Mouse (Mus musculus) embryonic facial prominence, embryonic 15.5 days (tissue): Measurements from ENCODE around the gene Snhg11. TPM values are rescaled to one million over a fixed set of nuclear protein-coding genes. Genes with fewer than 3 reads are reported as not detected.
"Not testable (repeated sequence)": the region's sequence is repeated elsewhere in the genome, so short reads cannot be mapped to it uniquely, and the experiment has no call there.

Experiments used
- ATAC-seq: fragments of 200-750 bp; cut with Nextera tagmentation; 2 replicates; pipeline ENCODE4 v1.8.0; 2017; ENCODE audit warnings: low read depth, moderate TSS enrichment; ENCODE audit not compliant: insufficient number of reproducible peaks, low FRiP score, low TSS enrichment
- H3K27ac ChIP-seq: fragments of 300-500 bp; sonication (generic); replicated peaks from 2 replicates; pipeline ENCODE4 v1.5.1; 2015; ENCODE audit warnings: mild to moderate bottlenecking, inconsistent platforms
- H3K27me3 ChIP-seq: fragments of 300-500 bp; sonication (generic); 2 replicates; pipeline ENCODE4 v1.6.1; 2015; ENCODE audit warnings: inconsistent platforms
- H3K36me3 ChIP-seq: fragments of 300-500 bp; sonication (generic); 2 replicates; pipeline ENCODE4 v1.6.1; 2015; ENCODE audit warnings: mild to moderate bottlenecking, inconsistent platforms
- H3K4me1 ChIP-seq: fragments of 300-500 bp; sonication (generic); 2 replicates; pipeline ENCODE4 v1.6.1; 2015; ENCODE audit warnings: inconsistent platforms
- H3K4me2 ChIP-seq: fragments of 300-500 bp; sonication (generic); replicated peaks from 2 replicates; pipeline ENCODE4 v1.6.1; 2015; ENCODE audit warnings: mild to moderate bottlenecking, inconsistent platforms
- H3K4me3 ChIP-seq: fragments of 300-500 bp; sonication (generic); replicated peaks from 2 replicates; pipeline ENCODE4 v1.5.1; 2015; ENCODE audit warnings: mild to moderate bottlenecking, inconsistent platforms
- H3K9ac ChIP-seq: fragments of 300-500 bp; sonication (generic); 2 replicates; pipeline ENCODE4 v1.6.1; 2015; ENCODE audit warnings: inconsistent platforms
- H3K9me3 ChIP-seq: fragments of 300-500 bp; sonication (generic); replicated peaks from 2 replicates; pipeline ENCODE4 v1.6.1; 2016; ENCODE audit warnings: inconsistent platforms
- WGBS: fragments of 180-500 bp; shearing (Covaris S2); methylation state at CpG from one replicate; pipeline ENCODE4 v1.1.7; 2015; 5-methylcytosine and 5-hydroxymethylcytosine counted together
- polyA plus RNA-seq: library from polyadenylated mRNA; unstranded; fragments of >200 nt; fragmentation: Nextera tagmentation; extraction: Ambion mirVana; gene quantifications from 2 replicates; pipeline ENCODE4 v1.2.1, GENCODE M21; 2015

Snhg11 gene
- polyA plus RNA-seq, 1 experiment from 2014 or later = 9.2 TPM

- Histone ChIP-seq H3K9me3 (no peaks in the 10 kb centered on the region), H3K36me3 (no peaks in the 10 kb centered on the region), H3K4me1 (peaks cover 10% of the 10 kb centered on the region), H3K27ac (no peak overlapping the region), H3K4me2 (no peak overlapping the region), H3K27me3 (peaks cover 29% of the 10 kb centered on the region), H3K9ac (no peak overlapping the region), H3K4me3 (no peak overlapping the region)
- 54% methylated on average over 5 of the region's 5 CpGs for WGBS
- ATAC-seq = no peak
Measured at GRCm38 (mm10) chr2:158373061-158373460, 2.4 kb upstream of the Snhg11 start.

GRCm38 (mm10) chr2:158373516-158373915 is 1.9 kb upstream of the Snhg11 start:
- Histone ChIP-seq H3K9ac (no peak overlapping the region), H3K27ac (no peak overlapping the region), H3K4me2 (no peak overlapping the region), H3K4me3 (no peak overlapping the region), H3K4me1 (peaks cover 10% of the 10 kb centered on the region), H3K27me3 (peaks cover 29% of the 10 kb centered on the region), H3K36me3 (no peaks in the 10 kb centered on the region), H3K9me3 (no peaks in the 10 kb centered on the region)
- WGBS = 63% methylated on average over 7 of the region's 7 CpGs
- ATAC-seq = no peak

- no peak for ATAC-seq
- Histone ChIP-seq H3K9me3 (no peaks in the 10 kb centered on the region), H3K27ac (no peak overlapping the region), H3K27me3 (peaks cover 29% of the 10 kb centered on the region), H3K36me3 (no peaks in the 10 kb centered on the region), H3K9ac (no peak overlapping the region), H3K4me3 (peak overlapping the region; percentile 36; the same call in 1 of the 2 replicates), H3K4me2 (peak overlapping the region; percentile 58; the same call in 1 of the 2 replicates), H3K4me1 (peaks cover 6% of the 10 kb centered on the region)
- 24% methylated on average over 12 of the region's 12 CpGs for WGBS
Measured at GRCm38 (mm10) chr2:158376123-158376687, 767 bp downstream of the Snhg11 start.

- Histone ChIP-seq H3K9me3 (no peaks in the 10 kb centered on the region), H3K4me1 (peaks cover 6% of the 10 kb centered on the region), H3K36me3 (no peaks in the 10 kb centered on the region), H3K9ac (no peak overlapping the region), H3K4me3 (no peak overlapping the region), H3K27me3 (peaks cover 29% of the 10 kb centered on the region), H3K27ac (no peak overlapping the region), H3K4me2 (no peak overlapping the region)
- no peak for ATAC-seq
- WGBS = 67% methylated on average over 7 of the region's 7 CpGs
Measured at GRCm38 (mm10) chr2:158376798-158377197, 1.4 kb downstream of the Snhg11 start.

GRCm38 (mm10) chr2:158377811-158378210 is 2.4 kb downstream of the Snhg11 start:
- Histone ChIP-seq H3K4me2 (no peak overlapping the region), H3K9me3 (no peaks in the 10 kb centered on the region), H3K27ac (no peak overlapping the region), H3K4me1 (peaks cover 6% of the 10 kb centered on the region), H3K36me3 (no peaks in the 10 kb centered on the region), H3K27me3 (peaks cover 29% of the 10 kb centered on the region), H3K9ac (no peak overlapping the region), H3K4me3 (no peak overlapping the region)
- 82% methylated on average over 1 of the region's 1 CpGs for WGBS
- ATAC-seq = no peak

- ATAC-seq = no peak
- H3K4me2 ChIP-seq = no peak overlapping the region
- H3K36me3 ChIP-seq = no peaks in the 10 kb centered on the region
- peaks cover 6% of the 10 kb centered on the region for H3K4me1 ChIP-seq
- no peak overlapping the region for H3K9ac ChIP-seq
- WGBS = 42% methylated on average over 13 of the region's 13 CpGs
- H3K4me3 ChIP-seq = no peak overlapping the region
- H3K9me3 ChIP-seq = no peaks in the 10 kb centered on the region
- H3K27ac ChIP-seq = no peak overlapping the region
- H3K27me3 ChIP-seq = peaks cover 23% of the 10 kb centered on the region
Measured at GRCm38 (mm10) chr2:158379354-158380078, 4.1 kb downstream of the Snhg11 start.

- H3K4me2 ChIP-seq = no peak overlapping the region
- no peaks in the 10 kb centered on the region for H3K27me3 ChIP-seq
- H3K4me1 ChIP-seq = no peaks in the 10 kb centered on the region
- WGBS = 36% methylated on average over 8 of the region's 8 CpGs
- H3K27ac ChIP-seq = no peak overlapping the region
- no peak for ATAC-seq
- no peak overlapping the region for H3K9ac ChIP-seq
- no peaks in the 10 kb centered on the region for H3K36me3 ChIP-seq
- no peak overlapping the region for H3K4me3 ChIP-seq
- H3K9me3 ChIP-seq = no peaks in the 10 kb centered on the region
Measured at GRCm38 (mm10) chr2:158386072-158386471, 10.6 kb downstream of the Snhg11 start.

- Histone ChIP-seq H3K4me2 (no peak overlapping the region), H3K27me3 (no peaks in the 10 kb centered on the region), H3K4me3 (no peak overlapping the region), H3K9me3 (no peaks in the 10 kb centered on the region), H3K36me3 (no peaks in the 10 kb centered on the region), H3K27ac (no peak overlapping the region), H3K4me1 (no peaks in the 10 kb centered on the region), H3K9ac (no peak overlapping the region)
- no peak for ATAC-seq
- 69% methylated on average over 7 of the region's 7 CpGs for WGBS
Measured at GRCm38 (mm10) chr2:158389421-158389820, 14.0 kb downstream of the Snhg11 start.

GRCm38 (mm10) chr2:158396369-158396768 is 20.9 kb downstream of the Snhg11 start:
- H3K9ac ChIP-seq = no peak overlapping the region
- H3K4me2 ChIP-seq = no peak overlapping the region
- no peak overlapping the region for H3K27ac ChIP-seq
- H3K4me3 ChIP-seq = no peak overlapping the region
- WGBS = 85% methylated on average over 6 of the region's 6 CpGs
- no peaks in the 10 kb centered on the region for H3K4me1 ChIP-seq
- H3K9me3 ChIP-seq = no peaks in the 10 kb centered on the region
- H3K27me3 ChIP-seq = no peaks in the 10 kb centered on the region
- H3K36me3 ChIP-seq = no peaks in the 10 kb centered on the region
- no peak for ATAC-seq

- H3K27me3 ChIP-seq, H3K36me3 ChIP-seq, H3K4me2 ChIP-seq, H3K4me3 ChIP-seq, H3K9ac ChIP-seq, ATAC-seq, H3K4me1 ChIP-seq, H3K27ac ChIP-seq, H3K9me3 ChIP-seq: not testable (repeated sequence)
- WGBS = 62% methylated on average over 13 of the region's 13 CpGs
Measured at GRCm38 (mm10) chr2:158397140-158397539, 21.7 kb downstream of the Snhg11 start.

GRCm38 (mm10) chr2:158402915-158403314 is 27.5 kb downstream of the Snhg11 start:
- no peak for ATAC-seq
- no peak overlapping the region for H3K27ac ChIP-seq
- H3K9me3 ChIP-seq = no peaks in the 10 kb centered on the region
- no peak overlapping the region for H3K4me2 ChIP-seq
- no peak overlapping the region for H3K4me3 ChIP-seq
- H3K4me1 ChIP-seq = no peaks in the 10 kb centered on the region
- no peak overlapping the region for H3K9ac ChIP-seq
- no peaks in the 10 kb centered on the region for H3K27me3 ChIP-seq
- 77% methylated on average over 7 of the region's 7 CpGs for WGBS
- H3K36me3 ChIP-seq = no peaks in the 10 kb centered on the region
